24 mouse cellular contexts compared by ENCODE assay signal in the genomic region with DNA sequence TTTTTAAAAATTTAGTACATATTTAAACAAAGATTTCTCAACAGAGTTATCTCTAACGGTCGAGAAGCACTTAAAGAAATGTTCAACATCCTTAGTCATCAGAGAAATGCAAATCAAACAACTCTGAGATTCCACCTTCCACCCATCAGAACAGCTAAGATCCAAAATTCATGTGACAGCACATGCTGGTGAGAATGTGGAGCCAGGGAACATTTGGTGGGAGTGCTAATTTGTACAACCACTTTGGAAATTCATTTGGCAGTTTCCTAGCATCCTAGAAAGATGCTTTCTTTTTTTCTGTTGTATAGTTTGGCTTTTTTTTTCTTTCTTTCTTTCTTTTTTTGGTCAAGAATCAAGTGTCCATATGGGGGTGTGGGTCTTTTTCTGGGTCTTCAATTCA.
DNase-seq lines count a peak whose midpoint lies in the region; ATAC-seq and TF ChIP-seq lines count a peak whose summit lies in the region.
"Had no signal": no experiment of that assay in that cellular context is flagged by ENCODE, and none has a peak within 500 bp of the region (broad histone marks: within the 10 kb centered on the region; RNA-seq: fewer than 3 reads in every experiment).

No protein-coding gene starts in this region.

- no peak overlapping the region for H3K27ac ChIP-seq in left cerebral cortex, adult 2 months
- H3K27ac ChIP-seq: embryonic facial prominence, embryonic 12.5 days; embryonic facial prominence, embryonic 15.5 days; forebrain, embryonic 15.5 days; heart, embryonic 13.5 days; hindbrain, embryonic 14.5 days; hindbrain, postnatal 0 days had no signal

- H3K4me3 ChIP-seq in left cerebral cortex, adult 2 months, result no peak overlapping the region
- H3K4me3 ChIP-seq: embryonic facial prominence, embryonic 12.5 days; embryonic facial prominence, embryonic 15.5 days; forebrain, embryonic 15.5 days; heart, embryonic 13.5 days had no signal

- DNase-seq in layer of hippocampus, adult 11-12 months (ENCODE audit: low spot score), result peak; percentile 17
- no peak for DNase-seq in layer of hippocampus, adult 9-10 months (ENCODE audit: low spot score)
- DNase-seq in left cerebral cortex, adult 11 months (ENCODE audit: low spot score), result peak; percentile 4
- no peak for DNase-seq in left cerebral cortex, adult 2 months (ENCODE audit: extremely low spot score in 1 of 2, low spot score in 2 of 2)
- DNase-seq in brain, embryonic 14.5 days (ENCODE audit: low read depth), result peak; percentile 19
- DNase-seq: adrenal gland, adult 2 months; adrenal gland, postnatal 14 days; cerebellum, adult 11 months; cerebellum, adult 2 months; cerebellum, adult 9-11 months; cerebellum, postnatal 25 days; gastrocnemius, postnatal 25 days; heart, adult 18-20 months; heart, postnatal 14 days; heart, postnatal 4 days had no signal

- intact Hi-C loops in left cerebral cortex, adult 2 months (cut with DNase I), result no loop called here

- no peak for TF ChIP-seq POLR2A in brain, embryonic 14.5 days (IDR thresholded peaks at IDR 0.05; ENCODE audit: borderline replicate concordance, extremely low read depth, insufficient read depth, insufficient read length, poor library complexity, severe bottlenecking)

- ATAC-seq in cerebellum, adult (ENCODE audit: insufficient number of reproducible peaks, low FRiP score, low TSS enrichment), result no peak
- ATAC-seq: CD4-positive, CD25-positive, alpha-beta regulatory T cell, adult 4 months; forebrain, embryonic 15.5 days; hindbrain, postnatal 0 days; inflammation-experienced regulatory T-cells, adult 6 months had no signal

- TF ChIP-seq CTCF in left cerebral cortex, adult 2 months (IDR thresholded peaks at IDR 0.05), result no peak
- no peak for TF ChIP-seq CTCF in brain, embryonic 14.5 days (IDR thresholded peaks at IDR 0.05; ENCODE audit: borderline replicate concordance, extremely low read depth, insufficient read depth, insufficient read length)

Comparison
In these comparisons a context has a peak if more than half of its experiments do, and no peak if none do; other contexts are left out.
1. DNase-seq: peak in layer of hippocampus, adult 11-12 months (single experiment), left cerebral cortex, adult 11 months (single experiment) and brain, embryonic 14.5 days (single experiment); none in layer of hippocampus, adult 9-10 months (single experiment) and left cerebral cortex, adult 2 months (0 of 2).